ENCODE assay signal across 1 mouse cellular context in the genomic region with DNA sequence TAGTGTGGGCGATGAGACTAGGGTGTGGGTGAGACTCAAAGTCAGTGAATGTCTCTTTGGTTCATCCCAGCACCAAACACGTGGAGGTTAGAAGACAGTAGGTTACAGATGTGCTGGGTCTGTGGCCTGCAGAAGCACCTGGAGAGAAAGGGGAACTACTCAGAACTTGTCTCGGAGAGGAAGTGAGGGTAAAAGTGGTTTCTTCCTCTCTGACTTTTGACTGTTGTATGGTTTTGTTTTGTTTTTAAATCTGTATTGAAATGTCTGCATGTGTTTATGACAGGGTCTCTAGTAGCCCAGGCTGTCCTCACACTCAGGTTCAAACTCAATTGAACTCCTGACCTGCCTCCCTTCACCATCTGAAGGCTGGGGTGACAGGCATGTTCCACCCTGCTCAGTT.
TF ChIP-seq lines count a peak whose summit lies in the region.

No protein-coding gene starts in this region.

TF ChIP-seq in CH12.LX, 34 proteins besides CTCF, POLR2A, EP300 and RAD21:
- peak; percentile 46 for TF ChIP-seq ELF1 (IDR thresholded peaks at IDR 0.05; ENCODE audit: low read depth, low read length)
- TF ChIP-seq HCFC1 (IDR thresholded peaks at IDR 0.05; ENCODE audit: low read depth, low read length): peak; percentile 32; the same call in 1 of the 2 replicates
- no peak for TF ChIP-seq CHD1 (IDR thresholded peaks at IDR 0.05; ENCODE audit: low read depth, low read length)
- peak; percentile 90 for TF ChIP-seq SIN3A (IDR thresholded peaks at IDR 0.05; ENCODE audit: low read length)
- TF ChIP-seq CHD2 (IDR thresholded peaks at IDR 0.05; ENCODE audit: low read length): peak; percentile 63; the same call in 1 of the 2 replicates
- TF ChIP-seq TBP (conservative IDR thresholded peaks at IDR 0.05; ENCODE audit: low read depth, low read length): 0 out of 2 replicates have a peak, but pooled peaks have one; percentile 20
- peak; percentile 98 for TF ChIP-seq MXI1 (IDR thresholded peaks at IDR 0.05; ENCODE audit: low read depth, low read length)
- peak; percentile 87 for TF ChIP-seq IRF4 (IDR thresholded peaks at IDR 0.05; ENCODE audit: low read depth, low read length)
- peak; percentile 90; the same call in 1 of the 2 replicates for TF ChIP-seq RCOR1 (conservative IDR thresholded peaks at IDR 0.05; ENCODE audit: low read depth, low read length)
- no peak for TF ChIP-seq PAX5 (IDR thresholded peaks at IDR 0.05; ENCODE audit: low read length)
- TF ChIP-seq JUND (conservative IDR thresholded peaks at IDR 0.05; ENCODE audit: low read depth, low read length): 0 out of 2 replicates have a peak, but pooled peaks have one; percentile 42
- peak; percentile 69; the same call in 1 of the 2 replicates for TF ChIP-seq MEF2A (IDR thresholded peaks at IDR 0.05; ENCODE audit: borderline replicate concordance, low read depth, low read length)
- TF ChIP-seq MAFK (IDR thresholded peaks at IDR 0.05; ENCODE audit: insufficient replicate concordance, low read length): peak; percentile 70; the same call in 1 of the 2 replicates
- TF ChIP-seq ETS1 (conservative IDR thresholded peaks at IDR 0.05; ENCODE audit: low read depth, low read length): peak; percentile 73
- TF ChIP-seq POLR2AphosphoS2 (IDR thresholded peaks at IDR 0.05; ENCODE audit: low read depth, low read length): no peak
- TF ChIP-seq MAX (IDR thresholded peaks at IDR 0.05; ENCODE audit: low read length): peak; percentile 98
- peak; percentile 94 for TF ChIP-seq TCF12 (IDR thresholded peaks at IDR 0.05; ENCODE audit: low read depth, low read length)
- peak; percentile 99 for TF ChIP-seq MYC (IDR thresholded peaks at IDR 0.05; ENCODE audit: low read depth, low read length)
- peak; percentile 83 for TF ChIP-seq BHLHE40 (IDR thresholded peaks at IDR 0.05; ENCODE audit: low read depth, low read length)
- TF ChIP-seq ZNF384 (IDR thresholded peaks at IDR 0.05; ENCODE audit: low read depth, low read length): no peak
